Mouse (Mus musculus) NIH3T3 (cell line): ENCODE measurements around the gene Otulin.

Source experiments
- DNase-seq: peaks from one replicate; pipeline ENCODE4 v3.0.0-alpha.2; 2012; ENCODE audit warnings: low read depth

Otulin gene

GRCm38 (mm10) chr15:27503221-27503620 is 127.3 kb downstream of the Otulin start:
- DNase-seq = no peak

GRCm38 (mm10) chr15:27502338-27502737 is 128.2 kb downstream of the Otulin start:
- DNase-seq = no peak

GRCm38 (mm10) chr15:27500390-27500789 is 130.1 kb downstream of the Otulin start:
- no peak for DNase-seq

GRCm38 (mm10) chr15:27498078-27498477 is 132.4 kb downstream of the Otulin start:
- no peak for DNase-seq

- no peak for DNase-seq
These were observed 133.0 kb downstream of the Otulin start for GRCm38 (mm10) chr15:27497300-27497997.

GRCm38 (mm10) chr15:27496596-27497299 is 133.7 kb downstream of the Otulin start:
- DNase-seq = no peak

- no peak for DNase-seq
These were observed 134.5 kb downstream of the Otulin start for GRCm38 (mm10) chr15:27495981-27496401.

GRCm38 (mm10) chr15:27493516-27493915 is 137.0 kb downstream of the Otulin start:
- DNase-seq = no peak

GRCm38 (mm10) chr15:27492734-27493133 is 137.8 kb downstream of the Otulin start:
- no peak for DNase-seq
